Mouse (Mus musculus) gastrocnemius, adult 18-20 months (tissue): ENCODE results near the gene Gm21698. TPM values are rescaled to one million over a fixed set of nuclear protein-coding genes. Genes with fewer than 3 reads are reported as not detected.
"Not testable (repeated sequence)": the region's sequence is repeated elsewhere in the genome, so short reads cannot be mapped to it uniquely, and the experiment has no call there.

Experiments used
- DNase-seq: peaks from one replicate; pipeline ENCODE4 v3.0.0; 2021; ENCODE audit warnings: low spot score
- long read RNA-seq, 2 experiments: library from polyadenylated mRNA; stranded (forward); transcript quantifications; one replicate each; pipeline ENCODE4 v2.0.0; 2021
- total RNA-seq, 2 experiments: library from RNA; stranded (reverse); gene quantifications; 2 replicates each; pipeline ENCODE4 v1.2.3; 2021

Gm21698 gene
- total RNA-seq: not detected
- long read RNA-seq, experiment 1: 0 reads
- long read RNA-seq, experiment 2: 0 reads

DNA sequence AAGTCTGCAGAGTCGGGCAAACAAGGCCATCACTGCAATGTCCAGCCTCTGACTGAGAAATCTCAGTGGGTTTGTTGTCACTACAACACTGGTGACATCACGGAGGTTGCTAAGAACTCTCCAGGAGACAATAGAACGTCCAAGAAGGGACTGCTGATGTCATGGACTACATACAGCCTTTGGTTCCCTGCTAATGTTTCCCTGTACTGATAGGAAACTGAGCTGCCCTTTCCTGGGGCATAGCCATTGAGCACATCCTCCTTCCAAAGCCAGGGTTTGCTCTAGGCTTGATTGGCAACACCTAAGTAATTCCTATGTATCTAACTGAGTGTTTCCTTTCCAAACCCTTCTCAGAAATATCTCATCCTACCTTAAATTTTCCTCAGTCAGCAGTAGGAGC is at the start of gene Gm21698:
Gene Gm21698 (minus strand): TSS at position 101 of the 400 bp plus-strand sequence.
- DNase-seq: not testable (repeated sequence)

DNA sequence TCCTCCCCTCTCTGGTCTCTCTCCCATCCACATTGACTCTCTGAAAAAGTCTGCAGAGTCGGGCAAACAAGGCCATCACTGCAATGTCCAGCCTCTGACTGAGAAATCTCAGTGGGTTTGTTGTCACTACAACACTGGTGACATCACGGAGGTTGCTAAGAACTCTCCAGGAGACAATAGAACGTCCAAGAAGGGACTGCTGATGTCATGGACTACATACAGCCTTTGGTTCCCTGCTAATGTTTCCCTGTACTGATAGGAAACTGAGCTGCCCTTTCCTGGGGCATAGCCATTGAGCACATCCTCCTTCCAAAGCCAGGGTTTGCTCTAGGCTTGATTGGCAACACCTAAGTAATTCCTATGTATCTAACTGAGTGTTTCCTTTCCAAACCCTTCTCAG is 34.4 kb upstream of the Gm21698 start, which contains the start of gene Gm5862:
Gene Gm5862 (minus strand): TSS at position 101 of the 400 bp plus-strand sequence.
- DNase-seq: not testable (repeated sequence)

DNA sequence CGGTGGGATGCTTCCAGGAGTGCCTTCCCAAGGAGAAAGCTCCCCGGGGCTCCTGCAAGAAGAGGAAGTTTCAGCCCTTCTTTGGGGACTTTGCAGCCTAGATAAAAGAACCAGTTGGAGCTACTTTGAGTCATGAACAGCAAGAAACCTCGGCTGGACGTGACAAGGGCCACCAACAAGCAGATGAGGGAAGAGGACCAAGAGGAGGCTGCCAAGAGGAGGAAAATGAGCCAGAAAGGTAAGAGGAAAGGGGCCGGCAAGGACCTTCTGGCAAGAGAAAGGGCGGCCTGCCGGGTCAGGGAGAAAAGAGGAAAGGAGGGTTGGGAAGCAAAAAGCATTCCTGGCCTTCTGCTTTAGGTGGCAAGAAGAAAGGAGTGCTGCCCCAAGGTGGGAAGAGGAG is 19.2 kb upstream of the Gm21698 start:
- not testable (repeated sequence) for DNase-seq

DNA sequence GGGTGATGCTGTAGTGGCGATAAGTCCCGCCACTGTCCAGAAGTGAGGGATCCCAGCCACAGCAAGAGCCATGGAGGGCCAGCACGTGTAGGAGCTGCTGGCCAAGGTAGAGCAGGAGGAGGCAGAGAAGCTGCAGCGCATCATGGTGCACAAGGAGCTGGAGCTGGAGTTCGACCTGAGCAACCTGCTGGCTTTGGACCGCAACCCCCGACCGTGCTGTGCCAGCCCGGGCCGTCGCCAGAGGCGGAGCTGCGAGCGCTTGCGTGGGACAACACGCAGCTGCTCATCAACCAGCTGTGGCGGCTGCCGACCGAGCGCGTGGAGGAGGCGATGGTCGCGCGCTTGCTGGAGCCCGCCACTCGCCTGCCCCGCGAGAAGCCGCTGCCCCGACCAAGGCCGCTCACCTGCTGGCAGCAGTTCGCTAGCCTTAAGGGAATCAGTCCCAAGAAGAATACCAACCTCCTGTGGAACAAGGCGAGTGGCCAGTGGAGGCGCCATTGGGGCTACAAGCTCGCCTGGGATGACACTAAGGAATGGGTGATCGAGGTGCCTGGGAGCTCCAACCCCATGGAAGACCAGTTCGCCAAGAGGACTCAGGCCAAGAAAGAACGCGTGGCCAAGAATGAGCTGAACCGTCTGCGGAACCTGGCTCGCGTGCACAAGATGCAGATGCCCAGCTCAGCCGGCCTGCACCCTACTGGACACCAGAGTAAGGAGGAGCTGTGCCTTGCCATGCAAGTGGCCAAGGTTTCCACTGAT is 18.7 kb upstream of the Gm21698 start:
- not testable (repeated sequence) for DNase-seq

DNA sequence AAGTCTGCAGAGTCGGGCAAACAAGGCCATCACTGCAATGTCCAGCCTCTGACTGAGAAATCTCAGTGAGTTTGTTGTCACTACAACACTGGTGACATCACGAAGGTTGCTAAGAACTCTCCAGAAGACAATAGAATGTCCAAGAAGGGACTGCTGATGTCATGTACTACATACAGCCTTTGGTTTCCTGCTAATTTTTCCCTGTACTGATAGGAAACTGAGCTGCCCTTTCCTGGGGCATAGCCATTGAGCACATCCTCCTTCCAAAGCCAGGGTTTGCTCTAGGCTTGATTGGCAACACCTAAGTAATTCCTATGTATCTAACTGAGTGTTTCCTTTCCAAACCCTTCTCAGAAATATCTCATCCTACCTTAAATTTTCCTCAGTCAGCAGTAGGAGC is 16.2 kb upstream of the Gm21698 start, which contains the start of gene Gm1979:
Gene Gm1979 (minus strand): TSS at position 101 of the 400 bp plus-strand sequence.
- DNase-seq: not testable (repeated sequence)

DNA sequence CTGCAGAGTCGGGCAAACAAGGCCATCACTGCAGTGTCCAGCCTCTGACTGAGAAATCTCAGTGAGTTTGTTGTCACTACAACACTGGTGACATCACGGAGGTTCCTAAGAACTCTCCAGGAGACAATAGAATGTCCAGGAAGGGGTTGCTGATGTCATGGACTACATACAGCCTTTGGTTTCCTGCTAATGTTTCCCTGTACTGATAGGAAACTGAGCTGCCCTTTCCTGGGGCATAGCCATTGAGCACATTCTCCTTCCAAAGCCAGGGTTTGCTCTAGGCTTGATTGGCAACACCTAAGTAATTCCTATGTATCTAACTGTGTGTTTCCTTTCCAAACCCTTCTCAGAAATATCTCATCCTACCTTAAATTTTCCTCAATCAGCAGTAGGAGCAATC is 15.9 kb downstream of the Gm21698 start, which contains the start of gene Gm21680:
Gene Gm21680 (minus strand): TSS at position 101 of the 400 bp plus-strand sequence.
- DNase-seq: not testable (repeated sequence)

DNA sequence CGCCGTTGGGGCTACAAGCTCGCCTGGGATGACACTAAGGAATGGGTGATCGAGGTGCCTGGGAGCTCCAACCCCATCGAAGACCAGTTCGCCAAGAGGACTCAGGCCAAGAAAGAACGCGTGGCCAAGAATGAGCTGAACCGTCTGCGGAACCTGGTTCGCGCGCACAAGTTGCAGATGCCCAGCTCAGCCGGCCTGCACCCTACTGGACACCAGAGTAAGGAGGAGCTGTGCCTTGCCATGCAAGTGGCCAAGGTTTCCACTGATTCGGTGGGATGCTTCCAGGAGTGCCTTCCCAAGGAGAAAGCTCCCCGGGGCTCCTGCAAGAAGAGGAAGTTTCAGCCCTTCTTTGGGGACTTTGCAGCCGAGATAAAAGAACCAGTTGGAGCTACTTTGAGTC is 31.4 kb downstream of the Gm21698 start:
- DNase-seq: not testable (repeated sequence)

DNA sequence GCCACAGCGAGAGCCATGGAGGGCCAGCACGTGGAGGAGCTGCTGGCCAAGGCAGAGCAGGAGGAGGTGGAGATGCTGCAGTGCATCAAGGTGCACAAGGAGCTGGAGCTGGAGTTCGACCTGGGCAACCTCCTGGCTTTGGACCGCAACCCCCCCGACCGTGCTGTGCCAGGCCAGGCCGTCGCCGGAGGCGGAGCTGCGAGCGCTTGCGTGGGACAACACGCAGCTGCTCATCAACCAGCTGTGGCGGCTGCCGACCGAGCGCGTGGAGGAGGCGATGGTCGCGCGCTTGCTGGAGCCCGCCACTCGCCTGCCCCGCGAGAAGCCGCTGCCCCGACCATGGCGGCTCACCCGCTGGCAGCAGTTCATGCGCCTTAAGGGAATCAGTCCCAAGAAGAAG is 31.8 kb downstream of the Gm21698 start:
- not testable (repeated sequence) for DNase-seq

DNA sequence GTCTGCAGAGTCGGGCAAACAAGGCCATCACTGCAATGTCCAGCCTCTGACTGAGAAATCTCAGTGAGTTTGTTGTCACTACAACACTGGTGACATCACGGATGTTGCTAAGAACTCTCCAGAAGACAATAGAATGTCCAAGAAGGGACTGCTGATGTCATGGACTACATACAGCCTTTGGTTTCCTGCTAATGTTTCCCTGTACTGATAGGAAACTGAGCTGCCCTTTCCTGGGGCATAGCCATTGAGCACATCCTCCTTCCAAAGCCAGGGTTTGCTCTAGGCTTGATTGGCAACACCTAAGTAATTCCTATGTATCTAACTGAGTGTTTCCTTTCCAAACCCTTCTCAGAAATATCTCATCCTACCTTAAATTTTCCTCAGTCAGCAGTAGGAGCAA is 34.1 kb downstream of the Gm21698 start, which contains the start of gene Gm21671:
Gene Gm21671 (minus strand): TSS at position 101 of the 400 bp plus-strand sequence.
- DNase-seq: not testable (repeated sequence)

DNA sequence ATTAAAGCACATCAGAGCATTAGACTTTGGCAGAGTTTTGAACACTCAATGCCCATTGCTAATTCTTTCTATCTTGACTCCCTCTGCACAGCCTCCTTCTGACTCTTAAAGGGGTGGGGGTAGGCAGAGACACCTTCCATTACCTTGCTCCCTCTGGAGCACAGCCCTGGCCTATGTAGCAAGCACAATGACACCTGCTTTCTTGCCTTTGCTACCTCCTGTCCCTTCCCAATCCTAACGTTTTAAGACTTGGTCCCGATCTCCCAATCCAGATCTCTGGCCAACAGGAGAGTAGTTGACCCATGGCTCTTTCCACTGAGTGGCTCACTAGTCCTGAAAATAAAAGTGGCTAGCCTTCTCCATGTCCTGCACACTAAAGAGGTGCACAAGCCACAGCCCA is 43.1 kb downstream of the Gm21698 start:
- DNase-seq: not testable (repeated sequence)

DNA sequence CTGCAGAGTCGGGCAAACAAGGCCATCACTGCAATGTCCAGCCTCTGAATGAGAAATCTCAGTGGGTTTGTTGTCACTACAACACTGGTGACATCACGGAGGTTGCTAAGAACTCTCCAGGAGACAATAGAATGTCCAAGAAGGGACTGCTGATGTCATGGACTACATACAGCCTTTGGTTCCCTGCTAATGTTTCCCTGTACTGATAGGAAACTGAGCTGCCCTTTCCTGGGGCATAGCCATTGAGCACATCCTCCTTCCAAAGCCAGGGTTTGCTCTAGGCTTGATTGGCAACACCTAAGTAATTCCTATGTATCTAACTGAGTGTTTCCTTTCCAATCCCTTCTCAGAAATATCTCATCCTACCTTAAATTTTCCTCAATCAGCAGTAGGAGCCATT is 46.2 kb downstream of the Gm21698 start, which contains the start of gene Gm21663:
Gene Gm21663 (minus strand): TSS at position 101 of the 400 bp plus-strand sequence.
- not testable (repeated sequence) for DNase-seq

Other genes with a start within 250 kb of the Gm21698 start
- gene Actr3b, start 228.7 kb downstream of the Gm21698 start, total RNA-seq: 10 to 100 TPM; 10.7 to 21.0 TPM
- gene Gm21663, start 46.3 kb downstream of the Gm21698 start, total RNA-seq: not detected
- gene Gm21671, start 34.2 kb downstream of the Gm21698 start, total RNA-seq: not detected
- gene Gm21680, start 16.0 kb downstream of the Gm21698 start, total RNA-seq: not detected
- not detected for gene Gm1979, start 16.1 kb upstream of the Gm21698 start, total RNA-seq
- not detected for gene Gm5862, start 34.3 kb upstream of the Gm21698 start, total RNA-seq
- not detected for gene Speer4a, start 50.9 kb upstream of the Gm21698 start, total RNA-seq
- gene Gm7347, start 69.9 kb upstream of the Gm21698 start, total RNA-seq: not detected
- not detected for gene Gm10471, start 100.6 kb upstream of the Gm21698 start, total RNA-seq
- gene 5031410I06Rik, start 116.7 kb upstream of the Gm21698 start, total RNA-seq: not detected
- not detected for gene Gm10220, start 132.8 kb upstream of the Gm21698 start, total RNA-seq